Mouse (Mus musculus): Measurements from ENCODE around the gene Specc1. TPM values are rescaled to one million over a fixed set of nuclear protein-coding genes. Genes with fewer than 3 reads are reported as not detected.

Specc1 gene
- polyA plus RNA-seq, 1 experiment from 2014 or later = 16.2 TPM

DNA sequence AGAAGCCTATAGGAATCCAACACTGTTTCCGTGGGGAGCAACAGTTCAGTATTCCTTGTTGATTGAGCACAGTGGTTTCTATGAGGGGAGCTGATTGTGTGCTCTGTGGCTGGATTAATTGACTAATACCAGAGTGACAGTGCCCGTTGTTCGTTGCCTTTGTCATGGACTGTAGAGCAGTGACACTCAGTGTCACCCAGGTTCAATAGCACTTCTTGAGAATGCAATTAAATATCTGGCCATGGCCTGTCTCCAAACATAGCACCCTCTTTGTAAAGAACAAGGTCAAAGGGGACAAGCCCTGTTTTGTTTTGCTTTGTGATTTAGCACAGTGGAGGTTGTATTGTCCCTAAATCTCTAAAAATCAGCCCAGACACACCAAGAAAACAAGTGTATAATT lies 173.6 kb downstream of the Specc1 start:
- H3K27ac ChIP-seq = no peak overlapping the region

DNA sequence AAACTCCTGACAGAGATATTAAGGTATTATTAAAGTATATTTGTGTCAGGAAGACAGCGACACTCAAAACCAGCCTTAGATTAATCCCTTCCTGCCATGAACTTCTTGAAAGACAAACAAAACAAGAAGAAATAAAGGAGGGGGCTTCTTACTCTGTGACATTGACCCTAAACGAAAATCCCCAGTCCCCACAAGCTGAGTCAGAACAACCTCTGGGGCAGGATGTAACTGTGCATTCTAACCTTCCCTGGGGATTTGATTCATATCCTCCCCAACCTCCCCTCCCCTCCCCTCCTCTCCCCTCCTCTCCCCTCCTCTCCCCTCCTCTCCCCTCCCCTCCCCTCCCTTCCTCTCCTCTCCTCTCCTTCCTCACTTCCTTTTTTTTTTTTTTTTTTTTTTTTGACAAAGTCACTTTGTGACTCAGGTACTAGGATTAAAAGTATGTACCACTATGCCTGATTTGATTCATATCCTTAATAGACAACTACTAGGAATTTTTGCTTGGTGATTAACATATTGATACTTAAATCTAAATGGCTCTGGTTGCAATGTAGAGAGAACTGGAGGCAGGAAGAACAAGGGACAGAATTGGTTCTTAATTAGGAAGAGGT lies 174.2 kb downstream of the Specc1 start:
- no peak for ATAC-seq
- H3K27me3 ChIP-seq = 0 out of 2 replicates have a peak, but pooled peaks cover 3% of the 10 kb centered on the region
- H3K27ac ChIP-seq = no peak overlapping the region
- H3K36me3 ChIP-seq (ENCODE audit: poor library complexity, severe bottlenecking) = peaks cover 19% of the 10 kb centered on the region
- peaks cover 16% of the 10 kb centered on the region for H3K4me1 ChIP-seq
- WGBS = 29% methylated on average over 2 of the region's 2 CpGs
- H3K4me3 ChIP-seq = no peak overlapping the region
- no peak overlapping the region for H3K9ac ChIP-seq
- no peaks in the 10 kb centered on the region for H3K9me3 ChIP-seq (replicated peaks)
- no peak overlapping the region for H3K4me2 ChIP-seq

More for the DNA sequence above, 173.6 kb downstream of the Specc1 start:
- H3K4me2 ChIP-seq = no peak overlapping the region
- 9% methylated on average over 3 of the region's 3 CpGs for WGBS
- peaks cover 19% of the 10 kb centered on the region for H3K36me3 ChIP-seq (ENCODE audit: poor library complexity, severe bottlenecking)
- no peaks in the 10 kb centered on the region for H3K9me3 ChIP-seq (replicated peaks)
- H3K9ac ChIP-seq = no peak overlapping the region
- H3K4me3 ChIP-seq = no peak overlapping the region
- peaks cover 16% of the 10 kb centered on the region for H3K4me1 ChIP-seq
- ATAC-seq = no peak
- H3K27me3 ChIP-seq = 0 out of 2 replicates have a peak, but pooled peaks cover 3% of the 10 kb centered on the region

DNA sequence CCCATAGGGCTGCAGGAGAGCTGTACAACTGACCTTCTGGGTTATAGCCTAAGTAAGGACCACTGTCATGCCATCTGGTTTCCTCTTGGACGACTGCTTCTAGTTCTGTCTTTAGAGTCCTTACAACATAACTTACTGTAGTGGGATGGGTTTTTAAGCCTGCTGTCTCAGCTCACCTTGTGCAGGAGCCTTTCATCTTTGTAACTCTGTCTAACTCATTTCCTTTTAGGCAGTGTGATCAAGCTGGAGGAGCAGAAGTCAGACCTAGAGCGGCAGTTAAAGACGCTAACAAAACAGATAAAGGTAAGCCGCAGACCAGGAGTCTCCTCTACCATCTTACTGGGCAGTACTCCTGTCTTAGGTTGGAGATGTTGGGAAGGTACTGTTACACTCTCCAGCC lies 175.0 kb downstream of the Specc1 start:
- H3K4me2 ChIP-seq = no peak overlapping the region
- no peak overlapping the region for H3K4me3 ChIP-seq
- no peak for ATAC-seq
- H3K27me3 ChIP-seq = 0 out of 2 replicates have a peak, but pooled peaks cover 3% of the 10 kb centered on the region
- peaks cover 19% of the 10 kb centered on the region for H3K36me3 ChIP-seq (ENCODE audit: poor library complexity, severe bottlenecking)
- no peaks in the 10 kb centered on the region for H3K9me3 ChIP-seq (replicated peaks)
- 91% methylated on average over 4 of the region's 4 CpGs for WGBS
- no peak overlapping the region for H3K9ac ChIP-seq
- H3K27ac ChIP-seq = no peak overlapping the region
- peaks cover 16% of the 10 kb centered on the region for H3K4me1 ChIP-seq

DNA sequence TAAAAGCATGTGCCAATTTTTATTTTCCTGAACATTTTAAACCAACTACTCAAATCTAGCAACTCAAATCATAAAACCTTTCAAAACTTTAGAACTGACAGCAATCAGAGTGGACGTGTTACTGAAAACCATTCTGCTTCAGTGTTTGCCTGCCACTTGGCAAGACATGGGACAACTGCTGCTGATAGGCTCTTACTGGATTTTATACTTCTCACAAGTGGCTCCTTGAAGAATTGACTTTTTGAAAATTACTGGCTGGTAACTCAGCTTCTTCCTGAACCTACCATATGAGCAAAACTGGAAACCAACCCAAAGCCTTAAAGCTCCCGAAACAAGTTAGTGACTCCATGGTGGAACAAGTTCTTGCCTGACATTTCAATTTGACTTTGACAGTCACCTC lies 177.6 kb downstream of the Specc1 start:
- Histone ChIP-seq H3K4me2 (no peak overlapping the region), H3K4me1 (peaks cover 15% of the 10 kb centered on the region), H3K27ac (no peak overlapping the region), H3K36me3 (ENCODE audit: poor library complexity, severe bottlenecking) (peaks cover 19% of the 10 kb centered on the region), H3K9me3 (replicated peaks) (no peaks in the 10 kb centered on the region), H3K4me3 (no peak overlapping the region), H3K9ac (no peak overlapping the region), H3K27me3 (0 out of 2 replicates have a peak, but pooled peaks cover 3% of the 10 kb centered on the region)
- WGBS = 92% methylated on average over 2 of the region's 2 CpGs
- no peak for ATAC-seq

DNA sequence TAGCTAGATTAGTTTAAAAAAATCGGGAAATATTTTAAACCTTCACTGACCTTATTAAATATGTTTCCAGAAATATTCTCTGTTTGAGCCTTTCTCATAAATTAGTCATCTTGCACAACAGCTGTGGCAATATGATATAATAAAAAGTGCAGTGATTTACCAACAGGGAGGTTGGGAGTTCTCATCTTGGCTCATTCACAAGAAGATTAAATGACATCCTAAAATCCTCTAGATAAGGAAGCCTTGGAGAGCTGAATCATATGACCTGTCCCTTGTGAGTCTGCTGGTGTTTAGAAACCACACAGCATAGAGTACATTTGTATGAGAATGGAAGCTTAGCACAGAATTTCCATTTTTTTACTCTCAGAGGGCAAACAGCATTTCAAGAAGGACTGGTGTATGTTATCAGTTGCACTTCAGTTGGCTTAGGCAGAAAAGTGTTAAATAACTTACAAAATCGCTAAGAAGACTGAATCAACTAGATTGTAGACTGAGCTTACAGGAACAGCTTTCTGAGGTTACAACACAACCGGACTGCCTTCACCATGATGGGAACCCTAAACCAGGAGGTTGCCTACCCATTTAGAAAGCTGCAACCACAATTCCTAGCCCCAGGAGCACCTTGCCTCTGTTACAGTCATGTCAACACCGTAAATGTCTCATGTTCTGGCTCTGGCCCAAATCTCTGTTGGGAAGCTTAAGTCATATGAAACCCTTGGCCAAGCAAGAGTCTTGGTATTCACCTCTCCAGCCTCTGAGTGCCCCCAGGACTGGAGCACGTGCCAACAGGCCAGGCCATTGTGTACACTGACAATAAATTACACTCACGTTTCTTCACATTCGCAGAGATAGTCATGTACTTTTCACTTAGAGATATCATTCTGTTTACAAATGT lies 188.9 kb downstream of the Specc1 start:
- ATAC-seq = no peak
- WGBS = 92% methylated on average over 7 of the region's 7 CpGs
- H3K4me1 ChIP-seq = no peaks in the 10 kb centered on the region
- H3K9ac ChIP-seq = no peak overlapping the region
- H3K4me2 ChIP-seq = no peak overlapping the region
- peaks cover 24% of the 10 kb centered on the region for H3K36me3 ChIP-seq (ENCODE audit: poor library complexity, severe bottlenecking)
- H3K4me3 ChIP-seq = no peak overlapping the region
- no peaks in the 10 kb centered on the region for H3K9me3 ChIP-seq (replicated peaks)
- H3K27ac ChIP-seq = no peak overlapping the region
- no peaks in the 10 kb centered on the region for H3K27me3 ChIP-seq

DNA sequence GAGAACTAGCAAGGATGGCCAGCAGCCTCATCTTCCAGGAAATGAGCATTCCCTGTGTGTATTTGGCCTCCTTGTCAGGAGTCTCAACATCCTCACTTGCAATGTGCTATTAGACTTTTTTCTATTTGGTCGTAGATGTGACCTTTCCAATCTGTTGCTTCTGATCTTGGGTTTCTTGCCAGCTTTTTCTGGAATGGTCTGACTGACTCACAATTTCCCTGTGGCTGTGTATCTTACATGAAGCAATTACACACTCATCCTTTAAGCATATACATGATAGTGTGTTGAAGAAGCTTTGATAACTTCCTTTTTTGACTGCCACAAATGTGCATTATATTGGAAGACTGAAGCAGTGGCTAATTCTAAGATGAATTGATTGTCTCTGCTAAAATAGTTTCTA lies 190.1 kb downstream of the Specc1 start:
- no peak overlapping the region for H3K27ac ChIP-seq
- no peaks in the 10 kb centered on the region for H3K4me1 ChIP-seq
- H3K4me2 ChIP-seq = no peak overlapping the region
- no peak overlapping the region for H3K9ac ChIP-seq
- peaks cover 24% of the 10 kb centered on the region for H3K36me3 ChIP-seq (ENCODE audit: poor library complexity, severe bottlenecking)
- no peaks in the 10 kb centered on the region for H3K27me3 ChIP-seq
- H3K4me3 ChIP-seq = no peak overlapping the region
- no peaks in the 10 kb centered on the region for H3K9me3 ChIP-seq (replicated peaks)
- ATAC-seq = no peak
- WGBS = 82% methylated on average over 1 of the region's 1 CpGs

DNA sequence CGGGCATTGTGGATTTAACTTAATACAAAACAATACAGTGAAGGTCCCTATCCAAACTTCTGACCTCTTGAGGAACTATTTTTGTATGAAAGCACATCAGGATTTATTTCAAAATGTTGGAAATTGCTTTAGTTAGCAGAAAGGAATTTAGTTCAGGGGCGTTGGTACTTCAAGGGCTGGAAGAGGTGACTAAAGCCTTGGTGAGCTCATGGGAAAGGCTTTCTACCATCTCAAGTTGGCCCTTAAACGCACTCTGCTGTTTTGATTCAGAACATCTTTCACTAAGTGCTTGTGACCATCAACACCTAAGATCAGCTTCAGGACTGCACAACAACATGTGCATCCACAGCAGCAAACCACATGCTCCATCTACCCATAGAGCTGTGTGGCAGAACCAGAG lies 191.5 kb downstream of the Specc1 start:
- Histone ChIP-seq H3K27me3 (0 out of 2 replicates have a peak, but pooled peaks cover 3% of the 10 kb centered on the region), H3K36me3 (ENCODE audit: poor library complexity, severe bottlenecking) (peaks cover 30% of the 10 kb centered on the region), H3K4me2 (no peak overlapping the region), H3K4me3 (no peak overlapping the region), H3K4me1 (no peaks in the 10 kb centered on the region), H3K9me3 (replicated peaks) (no peaks in the 10 kb centered on the region), H3K27ac (no peak overlapping the region), H3K9ac (no peak overlapping the region)
- WGBS = 95% methylated on average over 3 of the region's 3 CpGs
- ATAC-seq = no peak

DNA sequence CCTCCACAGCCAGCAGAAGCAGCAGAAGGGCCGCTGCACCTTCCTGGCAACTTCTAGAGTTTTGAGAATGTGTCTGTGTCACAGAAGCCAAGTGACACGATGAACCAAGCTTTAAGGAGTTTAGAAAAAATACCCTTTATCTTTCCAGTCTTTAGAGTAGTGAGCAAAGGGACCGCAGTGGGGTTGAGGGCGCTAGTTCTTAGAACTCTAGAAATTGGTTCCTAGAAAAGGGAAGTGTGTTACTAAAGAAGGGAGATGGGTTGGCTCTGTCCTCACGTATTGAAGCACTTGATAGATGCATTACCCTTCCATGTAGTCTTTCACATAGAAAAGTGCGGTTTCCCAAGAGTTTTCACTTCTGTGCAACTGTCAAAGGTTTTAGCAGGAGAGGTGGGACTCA lies 191.9 kb downstream of the Specc1 start:
- no peak for ATAC-seq
- Histone ChIP-seq H3K27ac (no peak overlapping the region), H3K9ac (no peak overlapping the region), H3K4me1 (no peaks in the 10 kb centered on the region), H3K4me3 (no peak overlapping the region), H3K27me3 (0 out of 2 replicates have a peak, but pooled peaks cover 3% of the 10 kb centered on the region), H3K4me2 (no peak overlapping the region), H3K36me3 (ENCODE audit: poor library complexity, severe bottlenecking) (peaks cover 30% of the 10 kb centered on the region), H3K9me3 (replicated peaks) (no peaks in the 10 kb centered on the region)
- 92% methylated on average over 6 of the region's 6 CpGs for WGBS

DNA sequence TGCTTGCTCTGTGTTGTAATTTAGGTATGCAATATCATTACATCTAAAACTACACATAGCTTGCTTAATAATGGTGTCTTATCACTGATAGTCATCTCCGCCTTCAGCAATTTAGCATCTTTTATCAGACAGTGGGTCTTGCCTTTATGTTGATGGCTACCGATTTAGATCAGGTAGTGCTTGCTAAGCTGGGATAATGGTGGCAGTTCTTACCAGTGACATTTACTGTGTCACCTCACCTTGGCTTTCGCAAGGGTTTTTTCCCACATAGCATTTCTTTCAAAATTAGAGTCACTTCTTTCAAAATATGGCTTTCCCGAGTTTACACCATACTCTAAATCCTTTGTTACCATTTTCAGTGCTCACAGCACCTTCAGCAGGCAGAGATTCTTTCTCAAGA lies 196.5 kb downstream of the Specc1 start:
- Histone ChIP-seq H3K9ac (no peak overlapping the region), H3K4me3 (no peak overlapping the region), H3K27me3 (0 out of 2 replicates have a peak, but pooled peaks cover 3% of the 10 kb centered on the region), H3K36me3 (ENCODE audit: poor library complexity, severe bottlenecking) (peaks cover 20% of the 10 kb centered on the region), H3K4me2 (no peak overlapping the region), H3K9me3 (replicated peaks) (no peaks in the 10 kb centered on the region), H3K27ac (no peak overlapping the region), H3K4me1 (peaks cover 12% of the 10 kb centered on the region)
- no peak for ATAC-seq
- WGBS = 89% methylated on average over 4 of the region's 4 CpGs

DNA sequence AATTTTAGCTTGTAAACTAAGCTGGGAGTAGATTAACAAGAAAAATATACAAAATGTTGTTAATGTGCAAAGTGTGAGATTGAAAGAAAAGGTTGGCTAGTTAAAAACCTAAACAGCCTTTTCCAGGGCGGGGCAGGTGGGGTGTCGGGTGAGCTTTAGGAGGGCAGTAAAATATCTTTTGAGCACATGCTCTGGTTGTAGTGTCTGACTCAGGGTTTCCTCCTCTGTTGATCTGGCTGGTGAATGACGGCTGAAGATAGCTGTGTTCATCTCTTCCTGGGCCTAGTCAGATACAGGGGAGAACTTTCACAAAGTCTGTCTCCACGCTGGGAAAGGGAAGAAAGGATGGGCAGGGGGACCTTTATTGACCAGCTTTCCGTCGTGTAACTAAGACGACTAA lies 203.2 kb downstream of the Specc1 start:
- H3K4me1 ChIP-seq = peaks cover 3% of the 10 kb centered on the region
- no peak overlapping the region for H3K9ac ChIP-seq
- no peak overlapping the region for H3K4me3 ChIP-seq
- no peak for ATAC-seq
- 91% methylated on average over 7 of the region's 7 CpGs for WGBS
- no peak overlapping the region for H3K27ac ChIP-seq
- no peaks in the 10 kb centered on the region for H3K9me3 ChIP-seq (replicated peaks)
- H3K4me2 ChIP-seq = no peak overlapping the region
- H3K27me3 ChIP-seq = no peaks in the 10 kb centered on the region
- peaks cover 23% of the 10 kb centered on the region for H3K36me3 ChIP-seq (ENCODE audit: poor library complexity, severe bottlenecking)

DNA sequence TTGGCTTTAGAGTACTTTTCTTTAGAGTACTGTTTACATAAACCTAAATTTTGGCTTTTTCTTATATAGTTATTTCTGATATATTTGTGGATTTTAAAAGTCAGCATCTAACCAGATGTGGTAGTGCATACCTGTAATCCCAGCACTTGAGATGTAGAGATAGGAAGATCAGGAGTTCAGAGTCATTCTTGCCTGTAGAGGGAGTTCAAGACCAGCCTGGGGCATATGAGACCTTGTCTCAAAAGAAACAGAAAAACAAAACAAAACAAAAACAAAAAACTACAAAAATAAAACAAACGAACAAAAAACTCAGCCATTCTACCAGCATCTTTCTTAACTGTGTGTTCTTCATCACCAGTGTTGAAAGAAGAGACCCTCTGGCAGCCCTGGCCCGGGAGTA lies 204.9 kb downstream of the Specc1 start:
- Histone ChIP-seq H3K4me3 (no peak overlapping the region), H3K9me3 (replicated peaks) (no peaks in the 10 kb centered on the region), H3K27me3 (no peaks in the 10 kb centered on the region), H3K27ac (no peak overlapping the region), H3K36me3 (ENCODE audit: poor library complexity, severe bottlenecking) (peaks cover 23% of the 10 kb centered on the region), H3K4me1 (no peaks in the 10 kb centered on the region), H3K4me2 (no peak overlapping the region), H3K9ac (no peak overlapping the region)
- WGBS = 91% methylated on average over 2 of the region's 2 CpGs
- ATAC-seq = no peak

DNA sequence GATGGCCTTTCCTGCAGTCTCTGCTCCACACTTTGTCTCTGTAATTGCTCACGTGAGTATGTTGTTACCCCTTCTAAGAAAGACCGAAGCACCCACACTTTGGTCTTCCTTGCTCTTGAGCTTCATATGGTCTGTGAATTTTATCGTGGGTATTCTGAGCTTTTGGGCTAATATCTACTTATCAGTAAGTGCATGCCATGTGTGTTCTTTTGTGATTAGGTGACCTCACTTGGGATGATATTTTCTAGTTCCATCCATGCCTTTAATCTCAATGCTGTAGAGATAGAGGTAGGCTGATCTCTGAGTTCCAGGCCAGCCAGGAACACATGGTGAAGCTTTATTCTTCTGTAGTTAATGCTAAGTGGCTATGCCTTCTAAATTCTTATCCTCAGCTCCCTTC lies 207.8 kb downstream of the Specc1 start:
- H3K9me3 ChIP-seq (replicated peaks) = no peaks in the 10 kb centered on the region
- H3K4me3 ChIP-seq = no peak overlapping the region
- no peak for ATAC-seq
- no peaks in the 10 kb centered on the region for H3K4me1 ChIP-seq
- H3K4me2 ChIP-seq = no peak overlapping the region
- no peak overlapping the region for H3K9ac ChIP-seq
- peaks cover 14% of the 10 kb centered on the region for H3K36me3 ChIP-seq (ENCODE audit: poor library complexity, severe bottlenecking)
- H3K27ac ChIP-seq = no peak overlapping the region
- WGBS = 96% methylated on average over 3 of the region's 3 CpGs
- H3K27me3 ChIP-seq = no peaks in the 10 kb centered on the region

All from forebrain, embryonic 13.5 days (tissue).